Mouse (Mus musculus) adrenal gland, postnatal 25 days (tissue): ENCODE results near the gene Doc2b. TPM values are rescaled to one million over a fixed set of nuclear protein-coding genes. Genes with fewer than 3 reads are reported as not detected.
A peak's percentile ranks its signal among the peaks of the same experiment; 100 is the strongest.
"Not testable (repeated sequence)": the region's sequence is repeated elsewhere in the genome, so short reads cannot be mapped to it uniquely, and the experiment has no call there.

Source experiments
- DNase-seq: peaks from one replicate; pipeline ENCODE4 v3.0.0; 2021; ENCODE audit warnings: mixed read lengths
- total RNA-seq: library from RNA; stranded (reverse); gene quantifications from 2 replicates; pipeline ENCODE4 v1.2.3, GENCODE M21; 2021

The Doc2b gene
- total RNA-seq, 1 experiment from 2014 or later, result 23.3 TPM

GRCm38 (mm10) chr11:75735462-75736252 is 60.2 kb downstream of the Doc2b start:
- no peak for DNase-seq

GRCm38 (mm10) chr11:75733227-75733940 is 62.5 kb downstream of the Doc2b start:
- DNase-seq, result peak; percentile 77

GRCm38 (mm10) chr11:75732434-75733226 is 63.2 kb downstream of the Doc2b start, which contains the start of gene Ywhae:
Gene Ywhae (plus strand): TSS chr11:75732869.
- DNase-seq, result peak; percentile 89

- not testable (repeated sequence) for DNase-seq
Measured at GRCm38 (mm10) chr11:75727659-75728058, 68.2 kb downstream of the Doc2b start.

- no peak for DNase-seq
Measured at GRCm38 (mm10) chr11:75727168-75727567, 68.7 kb downstream of the Doc2b start.

GRCm38 (mm10) chr11:75722339-75722738 is 73.5 kb downstream of the Doc2b start:
- DNase-seq, result no peak

Other genes starting within 250 kb of the Doc2b start
- gene Pitpna, start 208.0 kb downstream of the Doc2b start, total RNA-seq, result 182 and 184 TPM in 2 replicates
- gene Inpp5k, start 165.1 kb downstream of the Doc2b start, total RNA-seq, result 40.6 and 61.6 TPM in 2 replicates
- 157 and 166 TPM in 2 replicates for gene Myo1c, start 145.5 kb downstream of the Doc2b start, total RNA-seq
- 112 and 117 TPM in 2 replicates for gene Crk, start 116.8 kb downstream of the Doc2b start, total RNA-seq
- gene Ywhae, start 63.2 kb downstream of the Doc2b start, total RNA-seq, result 594 and 621 TPM in 2 replicates
- 17.2 and 19.4 TPM in 2 replicates for gene Rph3al, start 142.4 kb upstream of the Doc2b start, total RNA-seq
- not detected in 2 replicates for gene 1700016K19Rik, start 203.9 kb upstream of the Doc2b start, total RNA-seq
- gene Rflnb, start 231.7 kb upstream of the Doc2b start, total RNA-seq, result 19.3 and 20.2 TPM in 2 replicates